Mouse (Mus musculus): ENCODE results near the gene Otx2. TPM values are rescaled to one million over a fixed set of nuclear protein-coding genes. Genes with fewer than 3 reads are reported as not detected.

Gene Otx2
- 1.4 and 9.1 TPM in 2 replicates for polyA plus RNA-seq (2021; fragmentation: Nextera tagmentation)
- long read RNA-seq, experiment 1, result 0 reads
- long read RNA-seq, experiment 2, transcript Otx2-202 (5 exons, 1,708 nt), result major isoform, 5 of 23 reads
- long read RNA-seq, experiment 2, partial matches to known transcripts, result 6 of 23 reads
- long read RNA-seq, experiment 2, other reads (novel, unspliced or antisense), result 6 of 23 reads

GRCm38 (mm10) chr14:48673541-48673940, at the start of gene Otx2:
Otx2 (minus strand) TSS chr14:48673819.

Other genes starting within 250 kb of the Otx2 start
- 5.6 and 6.9 TPM in 2 replicates for gene Tmem260, start 227.7 kb downstream of the Otx2 start, polyA plus RNA-seq (2021; fragmentation: Nextera tagmentation)